Mouse (Mus musculus) R1 (cell line): ENCODE data around the gene Acat2.
A peak's percentile ranks its signal among the peaks of the same experiment; 100 is the strongest.
"Not testable (repeated sequence)": the region's sequence is repeated elsewhere in the genome, so short reads cannot be mapped to it uniquely, and the experiment has no call there.

Experiments used
- DNase-seq: peaks from one replicate; pipeline ENCODE4 v3.0.0-alpha.2; 2018; ENCODE audit warnings: low read depth, low spot score

The Acat2 gene

GRCm38 (mm10) chr17:12960331-12960873 is at the start of gene Acat2:
Gene Acat2, minus strand, starts transcription at chr17:12960747.
- DNase-seq, result peak; percentile 97

GRCm38 (mm10) chr17:13009887-13010286 is 49.3 kb upstream of the Acat2 start:
- peak; percentile 78 for DNase-seq

- no peak for DNase-seq
Observed at GRCm38 (mm10) chr17:13008528-13008927, 48.0 kb upstream of the Acat2 start.

- peak; percentile 96 for DNase-seq
Observed at GRCm38 (mm10) chr17:13007730-13008425, 47.3 kb upstream of the Acat2 start.

- DNase-seq, result peak; percentile 23
Observed at GRCm38 (mm10) chr17:13006984-13007383, 46.4 kb upstream of the Acat2 start.

GRCm38 (mm10) chr17:13006546-13006945 is 46.0 kb upstream of the Acat2 start, which contains the start of gene Sod2:
Gene Sod2, plus strand, starts transcription at chr17:13006846.
- DNase-seq, result peak; percentile 20

GRCm38 (mm10) chr17:13004436-13004835 is 43.9 kb upstream of the Acat2 start:
- DNase-seq, result peak; percentile 23

GRCm38 (mm10) chr17:13002243-13002642 is 41.7 kb upstream of the Acat2 start:
- DNase-seq, result not testable (repeated sequence)

- DNase-seq, result peak; percentile 79
Observed at GRCm38 (mm10) chr17:12999069-12999468, 38.5 kb upstream of the Acat2 start.

GRCm38 (mm10) chr17:12997890-12998289 is 37.3 kb upstream of the Acat2 start:
- DNase-seq, result no peak

- DNase-seq, result peak; percentile 68
Observed at GRCm38 (mm10) chr17:12996345-12996744, 35.8 kb upstream of the Acat2 start.

- no peak for DNase-seq
Observed at GRCm38 (mm10) chr17:12994069-12994468, 33.5 kb upstream of the Acat2 start, which contains the start of gene Wtap. Gene Wtap, minus strand, starts transcription at chr17:12994169.

- DNase-seq, result peak; percentile 96
Observed at GRCm38 (mm10) chr17:12992470-12992991, 32.0 kb upstream of the Acat2 start.

- DNase-seq, result peak; percentile 78
Observed at GRCm38 (mm10) chr17:12991635-12992358, 31.2 kb upstream of the Acat2 start.

- peak; percentile 70 for DNase-seq
Observed at GRCm38 (mm10) chr17:12991194-12991634, 30.7 kb upstream of the Acat2 start.

- DNase-seq, result peak; percentile 19
Observed at GRCm38 (mm10) chr17:12990567-12991145, 30.1 kb upstream of the Acat2 start.

GRCm38 (mm10) chr17:12988096-12988495 is 27.5 kb upstream of the Acat2 start:
- DNase-seq, result peak; percentile 89

- DNase-seq, result no peak
Observed at GRCm38 (mm10) chr17:12983988-12984387, 23.4 kb upstream of the Acat2 start.

- no peak for DNase-seq
Observed at GRCm38 (mm10) chr17:12978546-12978945, 18.0 kb upstream of the Acat2 start.

- DNase-seq, result no peak
Observed at GRCm38 (mm10) chr17:12973851-12974250, 13.3 kb upstream of the Acat2 start.

GRCm38 (mm10) chr17:12967173-12967572 is 6.6 kb upstream of the Acat2 start:
- DNase-seq, result no peak

- no peak for DNase-seq
Observed at GRCm38 (mm10) chr17:12963476-12963875, 2.9 kb upstream of the Acat2 start.
